Comparison of ENCODE assay signal across 8 mouse cellular contexts in the genomic region with DNA sequence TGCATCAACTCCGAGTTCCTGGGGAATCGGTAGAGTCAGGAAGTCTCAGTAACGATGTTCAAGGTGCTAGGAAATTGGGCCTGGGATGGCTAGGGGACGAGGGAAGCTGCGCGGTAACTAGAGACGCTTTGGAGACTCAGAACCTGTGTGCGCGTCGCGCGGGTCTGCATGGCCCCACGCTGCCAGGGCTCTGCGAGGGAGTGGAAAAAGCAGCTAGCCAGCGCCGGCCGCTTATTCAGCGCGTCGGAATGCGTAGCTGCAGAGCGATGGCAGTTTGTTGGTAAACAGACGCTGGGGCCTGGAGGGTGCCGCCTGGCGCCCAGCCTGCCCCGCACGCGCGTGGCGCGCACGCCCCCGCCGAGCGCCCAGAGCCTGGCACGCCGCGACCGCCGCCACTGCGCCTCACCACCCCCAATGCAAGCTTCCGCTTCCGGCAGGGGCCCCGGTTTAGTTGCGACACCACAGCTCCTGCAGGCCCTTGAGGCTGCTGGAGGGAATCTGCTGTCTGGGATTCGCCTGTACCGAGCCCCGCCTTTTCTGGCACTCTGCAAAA. TPM values are rescaled to one million over a fixed set of nuclear protein-coding genes. Genes with fewer than 3 reads are reported as not detected.
DNase-seq lines count a peak whose midpoint lies in the region; ATAC-seq lines count a peak whose summit lies in the region.

Gene Dlx4 (minus strand): TSS at position 413 of the 553 bp plus-strand sequence.

- H3K36me3 ChIP-seq in forebrain, embryonic 11.5 days (ENCODE audit: control insufficient read depth, insufficient read depth, low read length) = no peaks in the 10 kb centered on the region
- H3K36me3 ChIP-seq in hindbrain, embryonic 15.5 days = no peaks in the 10 kb centered on the region
- no peaks in the 10 kb centered on the region for H3K36me3 ChIP-seq in lung, embryonic 16.5 days (ENCODE audit: control insufficient read depth, insufficient read depth, low read length)
- H3K36me3 ChIP-seq in stomach, embryonic 15.5 days = no peaks in the 10 kb centered on the region

- peak within 1 kb of the TSS; percentile 55 for H3K4me2 ChIP-seq in forebrain, embryonic 11.5 days (ENCODE audit: low read depth, low read length, severe bottlenecking)
- H3K4me2 ChIP-seq in hindbrain, embryonic 15.5 days = peak within 1 kb of the TSS; percentile 67
- H3K4me2 ChIP-seq in lung, embryonic 16.5 days (ENCODE audit: low read depth, low read length) = peak within 1 kb of the TSS; percentile 85
- peak within 1 kb of the TSS; percentile 82 for H3K4me2 ChIP-seq in stomach, embryonic 15.5 days

- under 1% methylated on average over 48 of the region's 48 CpGs for WGBS in forebrain, embryonic 11.5 days
- under 1% methylated on average over 48 of the region's 48 CpGs for WGBS in hindbrain, embryonic 15.5 days
- WGBS in lung, embryonic 16.5 days = under 1% methylated on average over 48 of the region's 48 CpGs
- under 1% methylated on average over 48 of the region's 48 CpGs for WGBS in stomach, embryonic 15.5 days

- intact Hi-C loops in heart, postnatal 25 days (cut with DNase I) = no loop called here

- H3K4me3 ChIP-seq in forebrain, embryonic 11.5 days (ENCODE audit: low read depth, low read length) = peak within 1 kb of the TSS; percentile 34
- peak within 1 kb of the TSS; percentile 36 for H3K4me3 ChIP-seq in hindbrain, embryonic 15.5 days
- peak within 1 kb of the TSS; percentile 47 for H3K4me3 ChIP-seq in lung, embryonic 16.5 days (ENCODE audit: low read length)
- peak within 1 kb of the TSS; percentile 42 for H3K4me3 ChIP-seq in stomach, embryonic 15.5 days (replicated peaks)

- peaks cover 12% of the 10 kb centered on the region for H3K4me1 ChIP-seq in forebrain, embryonic 11.5 days (replicated peaks; ENCODE audit: control insufficient read depth, insufficient read depth, low read length)
- peaks cover 38% of the 10 kb centered on the region for H3K4me1 ChIP-seq in hindbrain, embryonic 15.5 days (replicated peaks)
- H3K4me1 ChIP-seq in lung, embryonic 16.5 days (replicated peaks; ENCODE audit: control insufficient read depth, insufficient read depth, low read length) = peaks cover 28% of the 10 kb centered on the region
- H3K4me1 ChIP-seq in stomach, embryonic 15.5 days = peaks cover 33% of the 10 kb centered on the region

- ATAC-seq in forebrain, embryonic 11.5 days (replicated peaks; ENCODE audit: low FRiP score) = no peak
- no peak for ATAC-seq in hindbrain, embryonic 15.5 days (ENCODE audit: low FRiP score, low read depth)
- peak; percentile 74 for ATAC-seq in lung, embryonic 16.5 days (ENCODE audit: low read depth)
- peak; percentile 20; the same call in 1 of the 2 replicates for ATAC-seq in stomach, embryonic 15.5 days (ENCODE audit: insufficient read depth, low FRiP score, low read depth)

- H3K9ac ChIP-seq in forebrain, embryonic 11.5 days (ENCODE audit: low read length) = peak within 1 kb of the TSS; percentile 45
- H3K9ac ChIP-seq in hindbrain, embryonic 15.5 days = peak within 1 kb of the TSS; percentile 17; the same call in 1 of the 2 replicates
- peak within 1 kb of the TSS; percentile 52 for H3K9ac ChIP-seq in lung, embryonic 16.5 days (ENCODE audit: low read length)
- H3K9ac ChIP-seq in stomach, embryonic 15.5 days = 0 out of 2 replicates have a peak within 1 kb of the TSS, but pooled peaks have one; percentile 9

- no peak within 1 kb of the TSS for H3K27ac ChIP-seq in forebrain, embryonic 11.5 days (ENCODE audit: low read depth, low read length)
- no peak within 1 kb of the TSS for H3K27ac ChIP-seq in hindbrain, embryonic 15.5 days (replicated peaks)
- H3K27ac ChIP-seq in lung, embryonic 16.5 days (ENCODE audit: low read length) = no peak within 1 kb of the TSS
- no peak within 1 kb of the TSS for H3K27ac ChIP-seq in stomach, embryonic 15.5 days

- DNase-seq in heart, adult 11 months = peak; percentile 96
- no peak for DNase-seq in heart, postnatal 25 days (ENCODE audit: low spot score)
- peak; percentile 29 for DNase-seq in T-cell, adult 2 months (ENCODE audit: low spot score)
- DNase-seq in forebrain, embryonic 11.5 days (ENCODE audit: low spot score) = peak; percentile 68
- DNase-seq in frontal cortex, postnatal 36 days (ENCODE audit: low spot score in 2 of 2) = no peak

- no peaks in the 10 kb centered on the region for H3K9me3 ChIP-seq in forebrain, embryonic 11.5 days (ENCODE audit: control insufficient read depth, low read length)
- H3K9me3 ChIP-seq in hindbrain, embryonic 15.5 days = no peaks in the 10 kb centered on the region
- no peaks in the 10 kb centered on the region for H3K9me3 ChIP-seq in lung, embryonic 16.5 days (ENCODE audit: control insufficient read depth, low read length)
- no peaks in the 10 kb centered on the region for H3K9me3 ChIP-seq in stomach, embryonic 15.5 days

- peaks cover 98% of the 10 kb centered on the region for H3K27me3 ChIP-seq in forebrain, embryonic 11.5 days (ENCODE audit: control insufficient read depth, insufficient read depth, low read length)
- H3K27me3 ChIP-seq in hindbrain, embryonic 15.5 days = peaks cover 88% of the 10 kb centered on the region
- H3K27me3 ChIP-seq in lung, embryonic 16.5 days (ENCODE audit: control insufficient read depth, insufficient read depth, low read depth, low read length) = peaks cover 89% of the 10 kb centered on the region
- peaks cover 98% of the 10 kb centered on the region for H3K27me3 ChIP-seq in stomach, embryonic 15.5 days (replicated peaks)

RNA-seq across cellular contexts. Expression of gene Dlx4, which starts in this region (rescaled TPM):
- under 1 TPM in 1 of 2 experiments, not detected in 1; 0.11 TPM for total RNA-seq in heart, postnatal 25 days (2021)
- polyA plus RNA-seq in forebrain, embryonic 11.5 days (2014; fragmentation: Nextera tagmentation; extraction: Ambion mirVana) = 0.23 and 0.29 TPM in 2 replicates
- not detected in 2 replicates for polyA plus RNA-seq in hindbrain, embryonic 15.5 days (2015; fragmentation: Nextera tagmentation; extraction: Ambion mirVana)
- 1.0 and 1.3 TPM in 2 replicates for polyA plus RNA-seq in lung, embryonic 16.5 days (2015; fragmentation: Nextera tagmentation; extraction: Ambion mirVana)
- 0.46 and 0.58 TPM in 2 replicates for polyA plus RNA-seq in stomach, embryonic 15.5 days (2015; fragmentation: Nextera tagmentation; extraction: Ambion mirVana)

Comparison
In these comparisons a context has a peak if more than half of its experiments do, and no peak if none do; other contexts are left out.
1. DNase-seq: peak in heart, adult 11 months (single experiment) and T-cell, adult 2 months (single experiment); none in heart, postnatal 25 days (single experiment) and frontal cortex, postnatal 36 days (0 of 2).
2. Peak in DNase-seq, H3K4me3 ChIP-seq, H3K9ac ChIP-seq and H3K4me2 ChIP-seq in forebrain, embryonic 11.5 days; RNA of the gene not detected or under 1 TPM.
3. Peak in ATAC-seq, H3K4me3 ChIP-seq, H3K9ac ChIP-seq and H3K4me2 ChIP-seq in stomach, embryonic 15.5 days; RNA of the gene not detected or under 1 TPM.
4. Peak in every context shown above with its lines, with median percentiles within 50 percentile points of each other: H3K4me2 ChIP-seq, H3K4me3 ChIP-seq and H3K9ac ChIP-seq.